Mouse (Mus musculus) forebrain, embryonic 11.5 days (tissue): ENCODE data around the gene Cmtr2. TPM values are rescaled to one million over a fixed set of nuclear protein-coding genes. Genes with fewer than 3 reads are reported as not detected.
A peak's percentile ranks its signal among the peaks of the same experiment; 100 is the strongest.

Experiments used
- ATAC-seq: fragments of 200-750 bp; cut with Nextera tagmentation; replicated peaks from 2 replicates; pipeline ENCODE4 v1.8.0; 2017; ENCODE audit warnings: moderate TSS enrichment; ENCODE audit not compliant: low FRiP score
- DNase-seq: peaks from one replicate; pipeline ENCODE4 v3.0.0-alpha.2; 2017; ENCODE audit warnings: low spot score
- H3K27ac ChIP-seq: fragments of 300-500 bp; sonication (generic); 2 replicates; pipeline ENCODE4 v1.5.1; 2014; ENCODE audit warnings: low read depth, low read length
- H3K27me3 ChIP-seq: fragments of 300-500 bp; sonication (generic); 2 replicates; pipeline ENCODE4 v1.6.1; 2014; ENCODE audit warnings: mild to moderate bottlenecking, low read length, mixed read lengths; ENCODE audit not compliant: control insufficient read depth, insufficient read depth
- H3K36me3 ChIP-seq: fragments of 300-500 bp; sonication (generic); 2 replicates; pipeline ENCODE4 v1.6.1; 2014; ENCODE audit warnings: mild to moderate bottlenecking, low read length, moderate library complexity, mixed read lengths; ENCODE audit not compliant: control insufficient read depth, insufficient read depth
- H3K4me1 ChIP-seq: fragments of 300-500 bp; sonication (generic); replicated peaks from 2 replicates; pipeline ENCODE4 v1.6.1; 2014; ENCODE audit warnings: low read length, mixed read lengths; ENCODE audit not compliant: control insufficient read depth, insufficient read depth
- H3K4me2 ChIP-seq: fragments of 300-500 bp; sonication (generic); 2 replicates; pipeline ENCODE4 v1.6.1; 2014; ENCODE audit warnings: low read depth, mild to moderate bottlenecking, low read length, moderate library complexity, mixed read lengths; ENCODE audit not compliant: severe bottlenecking
- H3K4me3 ChIP-seq: fragments of 300-500 bp; sonication (generic); 2 replicates; pipeline ENCODE4 v1.5.1; 2014; ENCODE audit warnings: low read depth, low read length
- H3K9ac ChIP-seq: fragments of 300-500 bp; sonication (generic); 2 replicates; pipeline ENCODE4 v1.6.1; 2014; ENCODE audit warnings: low read length
- H3K9me3 ChIP-seq: fragments of 300-500 bp; sonication (generic); 2 replicates; pipeline ENCODE4 v1.6.1; 2016; ENCODE audit warnings: low read length, mixed read lengths; ENCODE audit not compliant: control insufficient read depth
- WGBS: fragments of 180-500 bp; shearing (Covaris S2); extraction: QIAGEN DNeasy Blood & Tissue Kit; methylation state at CpG from one replicate; pipeline ENCODE4 v1.1.7; 2014; 5-methylcytosine and 5-hydroxymethylcytosine counted together
- polyA plus RNA-seq: library from polyadenylated mRNA; unstranded; fragments of >200 nt; fragmentation: Nextera tagmentation; extraction: Ambion mirVana; gene quantifications from 2 replicates; pipeline ENCODE4 v1.2.1, GENCODE M21; 2014

Gene Cmtr2
- 10.4 and 12.1 TPM in 2 replicates for polyA plus RNA-seq

- Histone ChIP-seq H3K4me1 (no peaks in the 10 kb centered on the region), H3K36me3 (no peaks in the 10 kb centered on the region), H3K9ac (no peak within 1 kb of the TSS), H3K4me3 (no peak within 1 kb of the TSS), H3K27me3 (no peaks in the 10 kb centered on the region), H3K27ac (no peak within 1 kb of the TSS), H3K9me3 (no peaks in the 10 kb centered on the region), H3K4me2 (no peak within 1 kb of the TSS)
- DNase-seq (peak; percentile 13), ATAC-seq (no peak)
- 74% methylated on average over 7 of the region's 7 CpGs for WGBS
These were observed at the start of gene Cmtr2 for GRCm38 (mm10) chr8:110215365-110215764. Gene Cmtr2, plus strand, starts transcription at chr8:110215665.

- H3K4me1 ChIP-seq, result 0 out of 2 replicates have a peak, but pooled peaks cover 5% of the 10 kb centered on the region
- ATAC-seq, result no peak
- DNase-seq, result no peak
- H3K4me3 ChIP-seq, result no peak overlapping the region
- WGBS, result 88% methylated on average over 8 of the region's 8 CpGs
- no peaks in the 10 kb centered on the region for H3K36me3 ChIP-seq
- H3K27me3 ChIP-seq, result peaks cover 8% of the 10 kb centered on the region
- H3K9me3 ChIP-seq, result no peaks in the 10 kb centered on the region
- H3K27ac ChIP-seq, result no peak overlapping the region
- H3K9ac ChIP-seq, result no peak overlapping the region
- no peak overlapping the region for H3K4me2 ChIP-seq
These were observed 49.2 kb upstream of the Cmtr2 start for GRCm38 (mm10) chr8:110166270-110166669.

GRCm38 (mm10) chr8:110168046-110168445, 47.4 kb upstream of the Cmtr2 start, which contains the start of gene Calb2:
Gene Calb2, minus strand, starts transcription at chr8:110168210.
- H3K4me1 ChIP-seq, result 0 out of 2 replicates have a peak, but pooled peaks cover 5% of the 10 kb centered on the region
- H3K27ac ChIP-seq, result no peak within 1 kb of the TSS
- H3K4me3 ChIP-seq, result peak within 1 kb of the TSS; percentile 20; the same call in 1 of the 2 replicates
- ATAC-seq, result peak; percentile 92
- 1% methylated on average over 33 of the region's 33 CpGs for WGBS
- no peaks in the 10 kb centered on the region for H3K36me3 ChIP-seq
- peaks cover 8% of the 10 kb centered on the region for H3K27me3 ChIP-seq
- peak; percentile 90 for DNase-seq
- H3K4me2 ChIP-seq, result peak within 1 kb of the TSS; percentile 51
- H3K9me3 ChIP-seq, result no peaks in the 10 kb centered on the region
- peak within 1 kb of the TSS; percentile 39 for H3K9ac ChIP-seq

- H3K9me3 ChIP-seq, result no peaks in the 10 kb centered on the region
- H3K4me2 ChIP-seq, result no peak overlapping the region
- no peak overlapping the region for H3K9ac ChIP-seq
- H3K4me1 ChIP-seq, result 0 out of 2 replicates have a peak, but pooled peaks cover 5% of the 10 kb centered on the region
- ATAC-seq, result no peak
- H3K27me3 ChIP-seq, result peaks cover 8% of the 10 kb centered on the region
- no peaks in the 10 kb centered on the region for H3K36me3 ChIP-seq
- DNase-seq, result no peak
- H3K27ac ChIP-seq, result no peak overlapping the region
- WGBS, result 52% methylated on average over 6 of the region's 6 CpGs
- H3K4me3 ChIP-seq, result no peak overlapping the region
These were observed 43.3 kb upstream of the Cmtr2 start for GRCm38 (mm10) chr8:110172161-110172560.

- H3K4me3 ChIP-seq, result no peak overlapping the region
- no peaks in the 10 kb centered on the region for H3K9me3 ChIP-seq
- no peak for DNase-seq
- no peak overlapping the region for H3K4me2 ChIP-seq
- H3K4me1 ChIP-seq, result peaks cover 4% of the 10 kb centered on the region; the same call in 1 of the 2 replicates
- H3K36me3 ChIP-seq, result no peaks in the 10 kb centered on the region
- ATAC-seq, result no peak
- H3K27ac ChIP-seq, result no peak overlapping the region
- no peak overlapping the region for H3K9ac ChIP-seq
- 80% methylated on average over 4 of the region's 4 CpGs for WGBS
- H3K27me3 ChIP-seq, result no peaks in the 10 kb centered on the region
These were observed 40.6 kb upstream of the Cmtr2 start for GRCm38 (mm10) chr8:110174826-110175225.

- Histone ChIP-seq H3K27ac (no peak overlapping the region), H3K9ac (no peak overlapping the region), H3K27me3 (no peaks in the 10 kb centered on the region), H3K4me3 (no peak overlapping the region), H3K4me2 (no peak overlapping the region), H3K9me3 (no peaks in the 10 kb centered on the region), H3K4me1 (peaks cover 4% of the 10 kb centered on the region; the same call in 1 of the 2 replicates), H3K36me3 (no peaks in the 10 kb centered on the region)
- 40% methylated on average over 18 of the region's 22 CpGs for WGBS
- no peak for DNase-seq
- no peak for ATAC-seq
These were observed 37.9 kb upstream of the Cmtr2 start for GRCm38 (mm10) chr8:110177359-110178155.

- Histone ChIP-seq H3K4me3 (no peak overlapping the region), H3K4me2 (no peak overlapping the region), H3K9me3 (no peaks in the 10 kb centered on the region), H3K9ac (no peak overlapping the region), H3K4me1 (peaks cover 3% of the 10 kb centered on the region; the same call in 1 of the 2 replicates), H3K27ac (no peak overlapping the region), H3K27me3 (no peaks in the 10 kb centered on the region), H3K36me3 (no peaks in the 10 kb centered on the region)
- DNase-seq (no peak), ATAC-seq (no peak)
- 67% methylated on average over 11 of the region's 11 CpGs for WGBS
These were observed 32.6 kb upstream of the Cmtr2 start for GRCm38 (mm10) chr8:110182735-110183367.

- peaks cover 2% of the 10 kb centered on the region; the same call in 1 of the 2 replicates for H3K4me1 ChIP-seq
- no peak overlapping the region for H3K4me3 ChIP-seq
- 17% methylated on average over 11 of the region's 11 CpGs for WGBS
- no peaks in the 10 kb centered on the region for H3K27me3 ChIP-seq
- no peak overlapping the region for H3K9ac ChIP-seq
- H3K36me3 ChIP-seq, result no peaks in the 10 kb centered on the region
- DNase-seq (no peak), ATAC-seq (no peak)
- H3K4me2 ChIP-seq, result no peak overlapping the region
- no peaks in the 10 kb centered on the region for H3K9me3 ChIP-seq
- H3K27ac ChIP-seq, result no peak overlapping the region
These were observed 31.7 kb upstream of the Cmtr2 start for GRCm38 (mm10) chr8:110183748-110184147.
